Mouse (Mus musculus): Measurements from ENCODE around the gene Adamts3.

Adamts3 gene

GRCm38 (mm10) chr5:89704264-89704663 lies 178.9 kb downstream of the Adamts3 start:
- DNase-seq, result peak; percentile 61

GRCm38 (mm10) chr5:89701241-89702007 lies 181.7 kb downstream of the Adamts3 start:
- DNase-seq, result peak; percentile 39

- DNase-seq, result no peak
Observed at GRCm38 (mm10) chr5:89687826-89688225, 195.3 kb downstream of the Adamts3 start.

- peak; percentile 83 for DNase-seq
Observed at GRCm38 (mm10) chr5:89679871-89680536, 203.1 kb downstream of the Adamts3 start.

- DNase-seq, result no peak
Observed at GRCm38 (mm10) chr5:89678148-89678547, 205.0 kb downstream of the Adamts3 start.

- DNase-seq, result no peak
Observed at GRCm38 (mm10) chr5:89674066-89674848, 208.9 kb downstream of the Adamts3 start.

- no peak for DNase-seq
Observed at GRCm38 (mm10) chr5:89672950-89673349, 210.2 kb downstream of the Adamts3 start.

GRCm38 (mm10) chr5:89654327-89654726 lies 228.8 kb downstream of the Adamts3 start:
- no peak for DNase-seq

GRCm38 (mm10) chr5:89653862-89654261 lies 229.3 kb downstream of the Adamts3 start:
- peak; percentile 40 for DNase-seq

GRCm38 (mm10) chr5:89646940-89647339 lies 236.2 kb downstream of the Adamts3 start:
- DNase-seq, result no peak

GRCm38 (mm10) chr5:89635434-89635833 lies 247.7 kb downstream of the Adamts3 start:
- no peak for DNase-seq

- no peak for DNase-seq
Observed at GRCm38 (mm10) chr5:89631599-89631998, 251.5 kb downstream of the Adamts3 start.

Data from lung, postnatal 36 days (tissue).